Mouse (Mus musculus) ES-E14 (cell line): ENCODE measurements around the gene Frem1. TPM values are rescaled to one million over a fixed set of nuclear protein-coding genes. Genes with fewer than 3 reads are reported as not detected.

Source experiments
- DNase-seq: peaks from one replicate; pipeline ENCODE4 v3.0.0-alpha.2; 2013; ENCODE audit warnings: low read depth, low spot score
- H3K27ac ChIP-seq: 2 replicates; pipeline ENCODE4 v1.5.1; 2012; ENCODE audit warnings: low read depth, mild to moderate bottlenecking, low read length, moderate library complexity, mixed read lengths; ENCODE audit not compliant: poor library complexity, insufficient read depth, severe bottlenecking
- H3K36me3 ChIP-seq: 2 replicates; pipeline ENCODE4 v1.6.1; 2012; ENCODE audit warnings: mild to moderate bottlenecking, low read length, moderate library complexity, mixed read lengths; ENCODE audit not compliant: control insufficient read depth, poor library complexity, insufficient read depth, severe bottlenecking
- H3K4me1 ChIP-seq, 2 experiments: fragments of 150-350 bp in 1 of 2; sonication (generic) in 1 of 2; 2 replicates each; pipeline ENCODE4 v1.6.1; 2012; ENCODE audit warnings: low read length in 2 of 2, mild to moderate bottlenecking in 1 of 2, mixed read lengths in 1 of 2; ENCODE audit not compliant: control insufficient read depth in 2 of 2, insufficient read depth in 2 of 2, poor library complexity in 1 of 2
- H3K4me3 ChIP-seq, 2 experiments: fragments of 150-350 bp in 1 of 2; sonication (generic) in 1 of 2; 2 replicates each; pipeline ENCODE4 v1.5.1; 2012; ENCODE audit warnings: low read length in 2 of 2, low read depth in 1 of 2, mild to moderate bottlenecking in 1 of 2, mixed read lengths in 1 of 2; ENCODE audit not compliant: insufficient read depth in 1 of 2, poor library complexity in 1 of 2, severe bottlenecking in 1 of 2
- H3K9ac ChIP-seq: 2 replicates; pipeline ENCODE4 v1.6.1; 2012; ENCODE audit warnings: low read depth, mild to moderate bottlenecking, low read length, mixed read lengths; ENCODE audit not compliant: poor library complexity, insufficient read depth, severe bottlenecking
- H3K9me3 ChIP-seq: fragments of 150-350 bp; sonication (generic); 2 replicates; pipeline ENCODE4 v1.6.1; 2012; ENCODE audit warnings: low read depth, mild to moderate bottlenecking, low read length; ENCODE audit not compliant: control insufficient read depth, insufficient read depth
- CHD2 ChIP-seq: IDR thresholded peaks from 2 replicates; pipeline ENCODE4 v1.6.1; 2014; ENCODE audit warnings: mild to moderate bottlenecking, low read depth, low read length, inconsistent platforms
- HCFC1 ChIP-seq: IDR thresholded peaks from 2 replicates; pipeline ENCODE4 v1.6.1; 2012; ENCODE audit warnings: low read length, inconsistent platforms, borderline replicate concordance; ENCODE audit not compliant: insufficient read depth
- MAFK ChIP-seq: IDR thresholded peaks from 2 replicates; pipeline ENCODE4 v1.6.1; 2014; ENCODE audit warnings: mild to moderate bottlenecking, low read depth, low read length, inconsistent platforms; ENCODE audit not compliant: insufficient read depth
- ZC3H11A ChIP-seq: IDR thresholded peaks from 2 replicates; pipeline ENCODE4 v1.6.1; 2012; ENCODE audit warnings: low read depth, mild to moderate bottlenecking, inconsistent platforms, low read length, borderline replicate concordance
- ZNF384 ChIP-seq: IDR thresholded peaks from 2 replicates; pipeline ENCODE4 v1.6.1; 2012; ENCODE audit warnings: low read depth, low read length, inconsistent platforms
- in situ Hi-C, 2 experiments: fragments of 600-800 bp; cut with MboI; formaldehyde crosslinking; loops; one replicate each; pipeline ENCODE4 v1.15.1; 2025; ENCODE audit warnings: low sequenced_read_pairs in 2 of 2, inconsistent platforms in 1 of 2; ENCODE audit not compliant: unreplicated experiment in 2 of 2
- total RNA-seq: library from RNA; depleted of rRNA; stranded (reverse); fragments of 300-350 nt; gene quantifications from 2 replicates; pipeline ENCODE4 v1.2.3, GENCODE M21; 2012

Frem1 gene
- total RNA-seq, 1 experiment = 0.58 TPM

DNA sequence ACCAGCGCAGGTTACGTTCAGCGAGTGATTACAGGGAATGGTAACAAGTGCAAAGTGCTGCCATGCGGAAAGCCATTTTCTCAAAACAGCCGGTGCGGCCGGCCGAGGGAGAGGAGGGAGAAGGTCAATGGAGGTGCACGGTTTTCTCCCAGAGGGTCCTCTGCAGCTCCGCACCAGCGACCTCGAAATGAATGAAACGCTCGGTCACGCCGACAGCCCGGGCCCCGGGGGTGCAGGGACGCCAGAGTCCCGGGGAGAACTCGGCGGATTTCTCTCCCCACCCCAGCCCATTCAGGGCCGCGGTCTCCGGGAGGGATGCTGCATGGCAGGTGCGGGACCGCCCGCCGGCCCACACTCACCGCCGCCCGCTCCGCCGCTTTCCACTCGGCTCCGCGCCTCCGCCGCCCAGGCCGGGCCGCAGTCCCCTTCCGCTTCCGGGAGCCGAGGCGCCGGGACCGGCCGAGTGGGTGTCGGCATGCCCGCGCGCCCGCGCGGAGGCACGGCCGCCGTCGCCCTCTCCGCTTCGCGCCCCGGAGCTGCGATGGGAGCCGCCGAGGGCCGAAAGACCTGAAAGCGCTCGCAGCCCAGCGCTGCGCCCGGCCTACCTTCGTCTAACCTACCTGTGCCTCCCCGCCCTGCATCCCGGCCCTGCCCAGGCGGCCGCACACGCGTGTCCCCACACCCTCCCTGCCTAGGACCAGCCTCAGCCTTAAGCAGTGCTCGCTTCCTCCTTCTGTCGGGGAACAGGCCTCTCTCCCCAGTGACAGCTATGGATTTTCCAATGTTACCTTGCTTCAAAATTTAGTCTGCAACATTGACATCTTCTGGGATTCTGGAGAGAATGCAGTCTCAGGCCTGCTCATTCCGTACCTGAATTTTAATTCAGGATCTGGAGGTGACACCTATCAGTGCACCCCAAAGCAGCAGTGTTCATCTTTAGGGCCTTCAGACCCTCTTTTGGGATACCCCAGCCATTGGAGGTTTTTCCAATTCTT, 192.7 kb downstream of the Frem1 start, which contains the start of gene Zdhhc21:
Gene Zdhhc21 (minus strand): TSS at position 828 of the 995 bp plus-strand sequence.
- H3K9ac ChIP-seq = peak within 1 kb of the TSS; percentile 92
- in situ Hi-C loops = no loop called here
- peak; percentile 25 for DNase-seq
- no peaks in the 10 kb centered on the region for H3K9me3 ChIP-seq
- H3K4me1 ChIP-seq = peaks cover 0 to 2% of the 10 kb centered on the region in 2 experiments; a peak in 1 of 4 replicates
- H3K4me3 ChIP-seq = peak within 1 kb of the TSS; percentile 95 to 97
- TF ChIP-seq ZNF384 (no peak), ZC3H11A (no peak), CHD2 (no peak), MAFK (no peak), HCFC1 (no peak)
- H3K27ac ChIP-seq = no peak within 1 kb of the TSS
- no peaks in the 10 kb centered on the region for H3K36me3 ChIP-seq

DNA sequence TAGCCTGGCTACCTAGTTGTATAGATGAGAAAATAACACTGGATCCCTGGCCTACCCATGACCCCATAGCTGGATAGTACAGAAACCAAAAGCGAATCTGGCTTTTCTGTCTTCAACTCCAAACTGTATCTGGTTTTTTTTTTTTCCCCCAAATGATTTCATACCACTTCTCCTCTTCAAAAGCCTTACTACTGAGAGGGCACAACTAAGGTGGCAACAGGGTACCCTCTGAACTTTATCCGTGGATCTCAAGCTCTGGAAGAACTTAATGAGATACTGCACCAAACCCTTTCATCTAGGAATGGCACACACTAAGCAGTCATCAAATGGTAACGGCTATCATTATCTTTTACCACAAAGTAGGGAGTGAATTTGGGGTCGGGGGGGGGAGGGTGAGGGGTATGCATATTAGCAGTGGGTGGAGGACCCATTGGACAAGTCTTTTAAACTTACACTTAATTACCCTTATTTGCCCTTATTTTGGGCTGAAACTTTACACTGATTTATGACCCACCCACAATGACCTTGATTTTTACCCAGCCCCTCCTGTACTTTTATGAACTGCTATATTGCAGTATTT, 193.6 kb downstream of the Frem1 start:
- peak overlapping the region; percentile 95 to 97 for H3K4me3 ChIP-seq
- no peak overlapping the region for H3K27ac ChIP-seq
- in situ Hi-C loops = no loop called here
- H3K36me3 ChIP-seq = no peaks in the 10 kb centered on the region
- H3K4me1 ChIP-seq = peaks cover 0 to 2% of the 10 kb centered on the region in 2 experiments; a peak in 1 of 4 replicates
- no peaks in the 10 kb centered on the region for H3K9me3 ChIP-seq
- H3K9ac ChIP-seq = no peak overlapping the region
- DNase-seq = no peak
- TF ChIP-seq HCFC1 (no peak), MAFK (no peak), ZNF384 (no peak), CHD2 (no peak), ZC3H11A (no peak)

DNA sequence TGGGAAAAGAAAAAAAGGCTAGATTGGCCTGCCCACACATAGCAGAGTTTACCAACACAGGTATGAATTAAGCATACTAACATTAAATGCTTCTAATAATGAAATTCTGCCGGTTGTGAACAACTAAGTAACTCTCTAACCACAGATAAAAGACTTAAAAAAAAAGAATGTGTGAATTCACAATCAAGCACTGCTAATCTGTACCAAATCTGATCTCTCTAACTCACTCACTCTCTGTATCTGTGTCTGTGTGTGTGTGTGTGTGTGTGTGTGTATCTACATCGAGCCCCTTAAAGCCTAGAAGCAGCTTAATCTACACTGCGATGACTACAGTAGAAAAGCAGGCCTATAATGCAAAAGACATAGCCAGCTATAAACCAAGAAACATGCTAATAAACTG, 195.2 kb downstream of the Frem1 start:
- in situ Hi-C loops = no loop called here
- no peak for DNase-seq
- Histone ChIP-seq H3K36me3 (no peaks in the 10 kb centered on the region), H3K27ac (no peak overlapping the region), H3K9me3 (no peaks in the 10 kb centered on the region), H3K9ac (no peak overlapping the region), H3K4me3 (no peak overlapping the region), H3K4me1 (peaks cover 0 to 2% of the 10 kb centered on the region in 2 experiments; a peak in 1 of 4 replicates)
- TF ChIP-seq ZNF384 (no peak), MAFK (no peak), ZC3H11A (no peak), HCFC1 (no peak), CHD2 (no peak)

DNA sequence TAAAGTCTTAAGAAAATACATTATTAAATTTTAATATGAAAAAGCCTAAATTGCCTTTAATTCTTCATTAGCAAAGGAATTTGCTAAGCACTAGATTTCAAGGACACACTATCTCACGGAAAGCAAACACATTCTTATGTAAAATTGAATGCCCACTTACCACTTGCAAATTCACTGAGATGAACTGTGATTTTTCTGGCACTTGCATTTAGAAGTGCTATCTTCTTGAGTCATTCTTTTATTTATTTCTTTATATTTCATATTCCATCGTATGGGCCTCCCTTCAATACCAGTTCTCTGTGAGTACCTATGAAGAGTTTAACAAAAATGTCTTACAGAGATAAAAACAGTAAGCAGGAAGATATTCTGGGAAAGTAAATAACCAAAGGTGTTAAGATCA, 198.3 kb downstream of the Frem1 start:
- DNase-seq = no peak
- TF ChIP-seq HCFC1 (no peak), CHD2 (no peak), ZNF384 (no peak), ZC3H11A (no peak), MAFK (no peak)
- Histone ChIP-seq H3K4me1 (peaks cover 0 to 2% of the 10 kb centered on the region in 2 experiments; a peak in 1 of 4 replicates), H3K9me3 (no peaks in the 10 kb centered on the region), H3K36me3 (no peaks in the 10 kb centered on the region), H3K4me3 (no peak overlapping the region), H3K27ac (no peak overlapping the region), H3K9ac (no peak overlapping the region)
- in situ Hi-C loops = no loop called here
